Mouse (Mus musculus) heart, adult 2 months (tissue): ENCODE data around the gene Supt7l.

Experiments
- CTCF ChIP-seq: fragments of 200-600 bp; IDR thresholded peaks from 2 replicates; pipeline ENCODE4 v1.8.1; 2022; ENCODE audit warnings: antibody characterized with exemption, mild to moderate bottlenecking, moderate library complexity
- EP300 ChIP-seq: fragments of 200-500 bp; IDR thresholded peaks from 2 replicates; pipeline ENCODE4 v1.6.1; 2011; ENCODE audit warnings: low read depth, low read length, control low read depth; ENCODE audit not compliant: insufficient read depth
- POLR2A ChIP-seq: fragments of 200-500 bp; IDR thresholded peaks from 2 replicates; pipeline ENCODE4 v1.6.1; 2011; ENCODE audit warnings: mild to moderate bottlenecking, low read depth, low read length, control low read depth; ENCODE audit not compliant: insufficient read depth

- no peak for TF ChIP-seq CTCF
- TF ChIP-seq POLR2A, result no peak
- no peak for TF ChIP-seq EP300
Observed at GRCm38 (mm10) chr5:31487889-31488288, 39.7 kb downstream of the Supt7l start.
